Mouse (Mus musculus): Measurements from ENCODE around the gene Iffo2.

DNA sequence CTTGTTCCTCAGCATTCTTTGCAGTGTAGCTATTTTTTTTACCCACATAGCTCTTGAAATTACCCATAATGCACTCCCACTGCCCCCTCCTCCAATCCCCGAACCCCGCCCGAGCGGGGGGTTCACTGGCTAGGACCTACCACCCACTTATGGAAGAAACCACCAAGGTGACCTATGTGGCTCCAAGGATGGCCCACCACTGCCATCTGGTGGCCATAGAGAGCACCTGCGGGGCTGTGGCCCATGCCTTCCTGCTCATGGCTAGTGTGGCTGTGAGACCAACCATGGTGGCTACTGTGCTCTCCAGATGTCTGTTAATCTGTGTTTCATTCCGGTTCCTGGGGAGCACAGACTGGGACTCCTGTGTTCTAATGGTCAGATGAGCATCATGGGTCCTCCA, 139.5 kb downstream of the Iffo2 start:
- TF ChIP-seq POLR2A (IDR thresholded peaks at IDR 0.05; ENCODE audit: control insufficient read depth, low read depth, low read length) (no peak), CTCF (IDR thresholded peaks at IDR 0.05; ENCODE audit: control insufficient read depth, insufficient read depth, insufficient replicate concordance, low read depth, low read length) (peak; percentile 98)
